Mouse (Mus musculus) heart, embryonic 15.5 days (tissue): ENCODE data around the gene Svs3a. TPM values are rescaled to one million over a fixed set of nuclear protein-coding genes. Genes with fewer than 3 reads are reported as not detected.
"Not testable (repeated sequence)": the region's sequence is repeated elsewhere in the genome, so short reads cannot be mapped to it uniquely, and the experiment has no call there.

Experiments used
- ATAC-seq: fragments of 200-750 bp; cut with Nextera tagmentation; replicated peaks from 2 replicates; pipeline ENCODE4 v1.8.0; 2017; ENCODE audit warnings: low read depth, moderate TSS enrichment; ENCODE audit not compliant: insufficient number of reproducible peaks, insufficient read depth, low FRiP score
- H3K27ac ChIP-seq: fragments of 300-500 bp; sonication (generic); 2 replicates; pipeline ENCODE4 v1.5.1; 2015; ENCODE audit warnings: mild to moderate bottlenecking, inconsistent platforms
- H3K27me3 ChIP-seq: fragments of 300-500 bp; sonication (generic); 2 replicates; pipeline ENCODE4 v1.6.1; 2015; ENCODE audit warnings: inconsistent platforms
- H3K36me3 ChIP-seq: fragments of 300-500 bp; sonication (generic); 2 replicates; pipeline ENCODE4 v1.6.1; 2015; ENCODE audit warnings: mild to moderate bottlenecking, inconsistent platforms
- H3K4me1 ChIP-seq: fragments of 300-500 bp; sonication (generic); replicated peaks from 2 replicates; pipeline ENCODE4 v1.6.1; 2015; ENCODE audit warnings: inconsistent platforms
- H3K4me2 ChIP-seq: fragments of 300-500 bp; sonication (generic); 2 replicates; pipeline ENCODE4 v1.6.1; 2015; ENCODE audit warnings: inconsistent platforms, mild to moderate bottlenecking, moderate library complexity
- H3K4me3 ChIP-seq: fragments of 300-500 bp; sonication (generic); 2 replicates; pipeline ENCODE4 v1.5.1; 2015; ENCODE audit warnings: mild to moderate bottlenecking, inconsistent platforms
- H3K9ac ChIP-seq: fragments of 300-500 bp; sonication (generic); 2 replicates; pipeline ENCODE4 v1.6.1; 2015; ENCODE audit warnings: mild to moderate bottlenecking, inconsistent platforms
- H3K9me3 ChIP-seq: fragments of 300-500 bp; sonication (generic); replicated peaks from 2 replicates; pipeline ENCODE4 v1.6.1; 2016; ENCODE audit warnings: inconsistent platforms
- WGBS: fragments of 180-500 bp; shearing (Covaris S2); methylation state at CpG from one replicate; pipeline ENCODE4 v1.1.7; 2015; ENCODE audit warnings: mixed read lengths; 5-methylcytosine and 5-hydroxymethylcytosine counted together
- polyA plus RNA-seq: library from polyadenylated mRNA; unstranded; fragments of >200 nt; fragmentation: Nextera tagmentation; extraction: Ambion mirVana; gene quantifications from 2 replicates; pipeline ENCODE4 v1.2.1, GENCODE M21; 2015

The Svs3a gene
- not detected in 2 replicates for polyA plus RNA-seq

GRCm38 (mm10) chr2:164288968-164289367, at the start of gene Svs3a:
TSS of gene Svs3a (plus strand) at chr2:164289268.
- 81% methylated on average over 1 of the region's 1 CpGs for whole genome bisulfite sequencing

GRCm38 (mm10) chr2:164256540-164256939, 32.5 kb upstream of the Svs3a start, which contains the start of gene Svs3b:
TSS of gene Svs3b (minus strand) at chr2:164256640.
- H3K36me3 ChIP-seq, H3K9me3 ChIP-seq, H3K27ac ChIP-seq, H3K4me1 ChIP-seq, H3K27me3 ChIP-seq, H3K4me2 ChIP-seq, H3K9ac ChIP-seq, H3K4me3 ChIP-seq, ATAC-seq: not testable (repeated sequence)
- 45% methylated on average over 1 of the region's 1 CpGs for WGBS

More at GRCm38 (mm10) chr2:164288968-164289367, at the start of gene Svs3a:
- not testable (repeated sequence) for H3K4me2 ChIP-seq, H3K9me3 ChIP-seq, H3K27ac ChIP-seq, H3K36me3 ChIP-seq, H3K4me3 ChIP-seq, H3K9ac ChIP-seq, H3K27me3 ChIP-seq, H3K4me1 ChIP-seq, ATAC-seq

- ATAC-seq, result no peak
- no peak within 1 kb of the TSS for H3K27ac ChIP-seq
- no peaks in the 10 kb centered on the region for H3K36me3 ChIP-seq
- H3K4me2 ChIP-seq, result no peak within 1 kb of the TSS
- H3K4me1 ChIP-seq, result no peaks in the 10 kb centered on the region
- 78% methylated on average over 4 of the region's 4 CpGs for WGBS
- no peaks in the 10 kb centered on the region for H3K9me3 ChIP-seq
- H3K9ac ChIP-seq, result no peak within 1 kb of the TSS
- no peak within 1 kb of the TSS for H3K4me3 ChIP-seq
- no peaks in the 10 kb centered on the region for H3K27me3 ChIP-seq
Measured at GRCm38 (mm10) chr2:164278359-164278758, 10.7 kb upstream of the Svs3a start, which contains the start of gene Svs4. TSS of gene Svs4 (minus strand) at chr2:164278459.

GRCm38 (mm10) chr2:164312599-164312998, 23.5 kb downstream of the Svs3a start:
- no peaks in the 10 kb centered on the region for H3K36me3 ChIP-seq
- ATAC-seq, result no peak
- WGBS, result 74% methylated on average over 5 of the region's 5 CpGs
- H3K4me1 ChIP-seq, result no peaks in the 10 kb centered on the region
- H3K4me2 ChIP-seq, result no peak overlapping the region
- no peaks in the 10 kb centered on the region for H3K9me3 ChIP-seq
- no peak overlapping the region for H3K9ac ChIP-seq
- no peak overlapping the region for H3K4me3 ChIP-seq
- H3K27ac ChIP-seq, result no peak overlapping the region
- H3K27me3 ChIP-seq, result no peaks in the 10 kb centered on the region

- H3K36me3 ChIP-seq, ATAC-seq, H3K4me2 ChIP-seq, H3K9ac ChIP-seq, H3K27ac ChIP-seq, H3K9me3 ChIP-seq, H3K27me3 ChIP-seq, H3K4me3 ChIP-seq, H3K4me1 ChIP-seq: not testable (repeated sequence)
Measured at GRCm38 (mm10) chr2:164315460-164315859, 26.4 kb downstream of the Svs3a start.

GRCm38 (mm10) chr2:164316451-164316850, 27.4 kb downstream of the Svs3a start, which contains the start of gene Svs6:
TSS of gene Svs6 (plus strand) at chr2:164316751.
- H3K36me3 ChIP-seq, H3K9me3 ChIP-seq, H3K27ac ChIP-seq, H3K4me2 ChIP-seq, H3K27me3 ChIP-seq, H3K4me3 ChIP-seq, H3K9ac ChIP-seq, H3K4me1 ChIP-seq, ATAC-seq: not testable (repeated sequence)
- WGBS, result 80% methylated on average over 1 of the region's 1 CpGs

GRCm38 (mm10) chr2:164320983-164321382, 31.9 kb downstream of the Svs3a start:
- no peaks in the 10 kb centered on the region for H3K36me3 ChIP-seq
- H3K27me3 ChIP-seq, result no peaks in the 10 kb centered on the region; the same call in 1 of the 2 replicates
- H3K9me3 ChIP-seq, result no peaks in the 10 kb centered on the region
- H3K4me1 ChIP-seq, result no peaks in the 10 kb centered on the region
- ATAC-seq, result no peak
- no peak overlapping the region for H3K4me3 ChIP-seq
- WGBS, result 76% methylated on average over 6 of the region's 6 CpGs
- H3K9ac ChIP-seq, result no peak overlapping the region
- no peak overlapping the region for H3K27ac ChIP-seq
- H3K4me2 ChIP-seq, result no peak overlapping the region

- WGBS, result 54% methylated on average over 3 of the region's 3 CpGs
- H3K4me2 ChIP-seq, H3K9me3 ChIP-seq, H3K27ac ChIP-seq, H3K9ac ChIP-seq, H3K36me3 ChIP-seq, H3K27me3 ChIP-seq, ATAC-seq, H3K4me1 ChIP-seq, H3K4me3 ChIP-seq: not testable (repeated sequence)
Measured at GRCm38 (mm10) chr2:164332440-164332839, 43.4 kb downstream of the Svs3a start, which contains the start of gene Svs5. TSS of gene Svs5 (plus strand) at chr2:164332740.

Other genes with a start within 250 kb of the Svs3a start
- 11.8 and 13.7 TPM in 2 replicates for gene Stk4, start 218.9 kb upstream of the Svs3a start, polyA plus RNA-seq
- 42.8 and 51.8 TPM in 2 replicates for gene Tomm34, start 218.1 kb upstream of the Svs3a start, polyA plus RNA-seq
- gene Kcns1, start 118.2 kb upstream of the Svs3a start, polyA plus RNA-seq, result 0.20 and 0.24 TPM in 2 replicates
- gene Wfdc5, start 106.5 kb upstream of the Svs3a start, polyA plus RNA-seq, result not detected in 2 replicates
- gene Wfdc12, start 98.7 kb upstream of the Svs3a start, polyA plus RNA-seq, result not detected in 2 replicates
- gene Wfdc15a, start 89.1 kb upstream of the Svs3a start, polyA plus RNA-seq, result not detected in 2 replicates
- not detected in 2 replicates for gene Wfdc15b, start 67.6 kb upstream of the Svs3a start, polyA plus RNA-seq
- gene Svs2, start 50.8 kb upstream of the Svs3a start, polyA plus RNA-seq, result not detected in 2 replicates
- gene Svs3b, start 32.6 kb upstream of the Svs3a start, polyA plus RNA-seq, result not detected in 2 replicates
- gene Svs4, start 10.8 kb upstream of the Svs3a start, polyA plus RNA-seq, result not detected in 2 replicates
- not detected in 2 replicates for gene Svs6, start 27.5 kb downstream of the Svs3a start, polyA plus RNA-seq
- gene Svs5, start 43.5 kb downstream of the Svs3a start, polyA plus RNA-seq, result not detected in 2 replicates
- gene Slpi, start 99.8 kb downstream of the Svs3a start, polyA plus RNA-seq, result 1.3 and 1.6 TPM in 2 replicates
- gene Rbpjl, start 113.9 kb downstream of the Svs3a start, polyA plus RNA-seq, result 0.25 and 0.80 TPM in 2 replicates
- 8.4 and 14.9 TPM in 2 replicates for gene Matn4, start 115.9 kb downstream of the Svs3a start, polyA plus RNA-seq
- 41.9 and 56.5 TPM in 2 replicates for gene Sdc4, start 154.6 kb downstream of the Svs3a start, polyA plus RNA-seq
- 32.0 and 40.4 TPM in 2 replicates for gene Sys1, start 167.7 kb downstream of the Svs3a start, polyA plus RNA-seq
- 10.5 and 13.5 TPM in 2 replicates for gene Gm20458, start 171.7 kb downstream of the Svs3a start, polyA plus RNA-seq
- gene Trp53tg5, start 184.5 kb downstream of the Svs3a start, polyA plus RNA-seq, result not detected in 2 replicates
- 8.6 and 16.5 TPM in 2 replicates for gene Dbndd2, start 196.8 kb downstream of the Svs3a start, polyA plus RNA-seq
- 42.1 and 54.1 TPM in 2 replicates for gene Pigt, start 208.3 kb downstream of the Svs3a start, polyA plus RNA-seq